Mouse (Mus musculus): ENCODE measurements at regions not wholly inside any gene's neighbourhood (a gene's known extent, or its start where the extent isn't known, plus 50 kb on each side); places are given as distances from the start of the nearest gene placed in this dataset.

- no peak for DNase-seq
Measured at GRCm38 (mm10) chr8:115475156-115475555, 232.4 kb downstream of the Maf start.

- DNase-seq = no peak
Measured at GRCm38 (mm10) chr8:115473974-115474373, 233.6 kb downstream of the Maf start.

GRCm38 (mm10) chr8:115466553-115466952 lies 241.0 kb downstream of the Maf start:
- DNase-seq = peak; percentile 8

DNA sequence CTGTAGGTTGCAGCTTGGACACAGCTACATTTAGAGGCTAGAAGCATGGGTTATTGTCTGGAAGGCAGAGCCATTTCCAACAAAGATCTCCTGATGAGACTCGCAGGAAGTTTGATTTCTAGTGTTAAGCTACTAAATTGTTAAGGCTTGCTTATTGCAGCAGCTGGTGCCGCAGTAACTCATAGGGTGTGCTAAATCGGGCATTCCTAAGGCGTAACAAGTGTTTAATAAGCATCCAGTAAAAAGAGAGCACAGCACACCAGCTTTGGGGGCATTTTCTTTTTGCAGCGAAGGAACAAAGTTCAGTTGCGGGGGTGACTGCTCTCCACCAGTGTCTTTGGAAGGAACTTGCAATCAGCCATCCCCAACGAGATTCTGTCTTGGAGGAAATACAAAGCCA lies 241.5 kb downstream of the Maf start:
- no peak for DNase-seq

GRCm38 (mm10) chr8:115462657-115463056 lies 244.9 kb downstream of the Maf start:
- no peak for DNase-seq

DNA sequence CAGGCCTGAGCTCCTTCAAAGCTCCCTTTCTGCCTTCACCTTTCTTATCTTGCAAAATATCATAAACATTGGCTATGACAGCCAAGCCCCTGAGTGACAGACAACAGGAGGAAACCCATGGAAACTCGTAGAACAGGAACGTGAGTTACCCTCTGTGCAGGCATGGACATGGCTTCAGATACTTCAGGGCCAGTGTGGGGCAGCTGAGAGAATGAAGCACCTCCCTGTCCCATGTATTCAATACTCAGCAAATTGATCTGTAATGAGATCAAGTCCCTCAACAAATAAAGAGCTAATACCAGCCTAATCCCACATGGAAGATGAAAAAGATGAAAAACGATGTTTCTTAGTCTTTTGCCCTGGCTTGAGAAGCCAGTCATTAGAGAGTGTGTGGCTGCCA lies 249.5 kb downstream of the Maf start:
- no peak for DNase-seq

DNA sequence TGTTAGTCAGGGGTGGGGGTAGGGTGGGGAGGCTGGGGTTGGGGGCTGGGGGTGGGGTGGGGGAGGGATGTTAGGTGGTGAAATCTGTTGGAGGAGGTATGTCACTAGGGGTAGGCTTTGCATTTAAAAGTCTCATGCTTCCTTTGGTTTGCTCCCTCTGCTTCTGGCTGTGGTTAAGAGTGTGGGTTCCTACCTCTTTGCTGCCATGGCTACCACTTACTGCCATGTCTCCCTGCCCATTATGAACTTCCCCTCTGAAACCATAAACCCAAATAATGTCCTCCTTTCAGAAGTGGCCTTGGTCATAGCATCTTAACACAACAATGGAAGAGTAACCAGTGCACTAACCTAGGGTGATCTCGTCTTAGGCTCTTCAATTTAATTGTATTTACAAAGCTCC lies 256.8 kb downstream of the Maf start:
- no peak for DNase-seq

GRCm38 (mm10) chr8:115448367-115448766 lies 259.2 kb downstream of the Maf start:
- DNase-seq = no peak

- no peak for DNase-seq
Measured at GRCm38 (mm10) chr8:115444519-115444918, 263.1 kb downstream of the Maf start.

GRCm38 (mm10) chr8:115441943-115442550 lies 265.5 kb downstream of the Maf start:
- DNase-seq = no peak

DNA sequence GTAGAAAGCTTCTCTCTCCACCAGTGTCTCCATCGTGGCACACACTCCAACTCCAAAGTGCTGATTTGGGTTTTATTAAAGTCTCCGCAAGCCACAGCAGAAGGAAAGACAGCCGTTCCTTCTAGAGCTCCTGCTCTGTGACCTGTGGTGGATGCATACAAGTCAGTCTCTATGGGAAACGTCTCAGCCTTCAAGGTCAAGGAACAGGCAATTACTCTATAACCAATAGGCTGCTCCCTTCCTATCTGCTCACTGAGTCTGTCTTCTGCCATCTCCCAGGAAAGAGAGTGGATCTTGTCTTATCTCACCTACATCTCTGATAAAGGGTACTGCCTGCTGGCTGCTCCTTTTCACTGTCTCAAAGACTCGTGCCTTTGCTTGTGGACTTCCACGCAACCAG lies 266.3 kb downstream of the Maf start:
- DNase-seq = no peak

GRCm38 (mm10) chr8:115440151-115440550 lies 267.4 kb downstream of the Maf start:
- DNase-seq = no peak

GRCm38 (mm10) chr8:115439512-115439911 lies 268.1 kb downstream of the Maf start:
- no peak for DNase-seq

GRCm38 (mm10) chr8:115437956-115438355 lies 269.6 kb downstream of the Maf start:
- DNase-seq = no peak

DNA sequence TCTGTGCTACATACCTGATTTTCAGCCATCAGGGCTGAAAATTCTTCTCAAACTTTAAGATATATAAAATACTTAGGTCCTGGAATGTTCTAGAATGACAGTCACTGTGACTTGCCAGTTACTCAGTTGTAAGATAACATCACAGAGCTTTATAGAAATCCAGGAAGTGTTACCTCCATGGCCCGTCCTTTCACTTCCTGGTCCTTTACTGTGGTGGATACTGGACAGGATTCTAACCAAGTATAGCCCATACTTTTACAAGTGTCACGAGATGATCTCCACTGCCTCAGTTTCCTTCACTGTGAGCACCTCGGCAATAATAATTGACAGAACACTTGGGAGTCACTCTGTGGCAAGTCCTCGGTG lies 271.3 kb downstream of the Maf start:
- no peak for DNase-seq

DNA sequence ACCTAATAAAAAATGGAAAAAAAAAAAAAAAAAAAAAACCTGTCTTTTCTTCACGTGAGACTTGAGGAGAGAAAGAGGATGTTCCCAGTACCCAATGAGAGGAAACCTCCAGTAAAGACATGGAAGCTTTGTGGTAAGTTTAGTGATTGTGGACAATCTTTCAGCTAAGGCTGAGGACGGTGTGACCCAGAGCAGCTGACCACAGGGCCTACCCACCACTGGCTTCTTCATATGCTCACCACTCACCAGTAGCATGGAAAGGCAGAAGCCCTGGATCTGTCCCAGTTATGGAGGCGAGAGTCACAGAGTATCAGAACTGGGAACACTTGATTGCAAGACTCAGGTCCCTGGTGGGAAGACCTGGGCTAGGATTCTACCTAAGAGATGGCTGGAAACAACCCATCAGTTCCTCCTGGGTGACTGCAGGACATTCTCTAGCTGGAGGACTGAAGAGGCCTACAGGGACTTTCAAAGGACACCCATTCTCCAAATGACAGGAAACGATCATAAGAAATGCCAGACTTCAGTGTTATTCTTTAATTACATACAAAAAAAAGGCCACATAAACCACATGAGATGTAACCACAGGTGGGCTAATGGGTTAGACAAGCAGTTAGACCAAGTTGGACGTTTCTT lies 271.8 kb downstream of the Maf start:
- no peak for DNase-seq

DNA sequence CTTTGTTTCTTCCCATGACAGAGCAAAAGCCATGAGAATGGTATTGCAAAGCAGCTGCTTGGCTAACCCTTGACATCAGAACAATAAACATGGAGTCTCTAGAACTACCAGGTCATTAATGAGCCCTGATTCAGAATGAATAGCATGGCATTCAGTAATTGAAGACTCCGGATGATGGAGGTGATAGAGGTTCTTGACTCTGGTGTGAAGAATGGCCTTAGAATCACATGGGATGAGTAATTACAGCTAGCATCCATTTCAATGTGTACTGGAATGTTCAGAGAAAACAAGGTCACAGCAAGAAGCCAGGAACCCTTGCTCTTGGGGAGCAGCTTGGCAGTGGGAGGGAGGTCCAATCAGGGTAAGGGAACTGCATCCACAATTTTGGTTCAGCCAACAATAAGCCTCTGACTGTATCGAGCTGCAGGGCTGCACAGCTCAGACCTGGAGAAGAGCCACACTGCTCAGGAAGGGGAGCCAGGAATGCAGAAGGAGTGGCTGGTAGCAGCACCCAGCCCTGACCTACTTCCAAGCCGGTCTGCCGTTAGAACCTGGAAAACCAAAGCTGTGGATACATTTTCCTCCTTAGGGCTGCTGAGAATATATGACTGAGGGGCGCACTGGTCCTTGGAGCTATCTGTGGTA lies 275.1 kb downstream of the Maf start:
- no peak for DNase-seq

DNA sequence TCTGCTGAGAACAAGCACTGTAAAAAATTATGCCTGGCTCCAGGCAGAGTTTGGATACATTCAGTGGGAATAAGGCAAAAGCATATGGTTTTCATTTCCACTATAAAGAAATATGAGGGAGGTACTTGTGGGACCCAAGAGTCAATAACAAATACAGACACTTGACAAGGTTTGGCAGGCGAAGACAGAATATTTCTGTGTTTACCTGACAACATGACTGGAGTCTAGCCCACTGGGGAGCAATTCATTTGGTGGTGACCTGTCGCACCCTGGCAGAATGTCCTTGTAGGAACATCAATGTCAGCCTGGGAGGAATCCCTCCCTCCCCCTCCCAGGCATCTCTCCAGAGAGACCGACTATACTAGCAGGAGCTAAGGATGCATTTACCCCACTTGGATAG lies 276.8 kb downstream of the Maf start:
- DNase-seq = no peak

- DNase-seq = peak; percentile 23
Measured at GRCm38 (mm10) chr8:115429291-115429883, 278.2 kb downstream of the Maf start.

DNA sequence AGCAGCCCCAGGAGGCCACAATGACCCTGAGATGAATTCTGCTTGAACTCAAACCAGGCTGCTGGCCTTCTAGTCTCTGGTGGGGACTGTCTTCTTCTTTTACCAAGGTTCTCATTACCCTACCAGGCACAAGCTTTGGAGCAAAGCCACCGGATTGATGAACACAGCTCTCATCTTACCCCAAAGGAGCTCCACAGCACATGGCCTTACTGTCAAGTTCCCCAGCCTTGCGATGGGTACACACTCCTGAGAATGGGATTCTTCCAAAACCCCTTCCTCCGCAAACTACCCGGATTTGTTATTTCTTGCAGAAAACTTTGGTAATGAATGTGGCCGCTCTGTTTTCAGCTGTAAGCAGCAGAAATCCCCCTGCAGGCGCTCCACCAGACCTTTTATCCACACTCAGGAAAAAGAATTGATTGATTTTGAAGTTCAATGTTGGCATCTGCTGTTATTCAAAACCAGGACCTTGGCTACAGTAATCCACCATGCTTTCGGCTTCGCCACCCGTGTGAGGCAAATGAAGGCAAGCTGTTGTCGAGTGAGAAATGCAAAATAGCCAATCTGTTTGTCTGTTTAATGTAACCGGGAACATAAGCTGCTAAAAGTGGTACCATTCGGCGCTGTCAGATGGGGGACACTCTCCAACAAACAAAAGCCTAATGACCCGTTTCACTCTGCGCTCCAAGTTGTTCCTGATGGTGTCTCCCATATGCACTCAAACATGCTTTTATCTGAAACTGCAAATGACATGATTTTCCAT lies 278.9 kb downstream of the Maf start:
- peak; percentile 74 for DNase-seq

GRCm38 (mm10) chr8:115428022-115428421 lies 279.6 kb downstream of the Maf start:
- no peak for DNase-seq

DNA sequence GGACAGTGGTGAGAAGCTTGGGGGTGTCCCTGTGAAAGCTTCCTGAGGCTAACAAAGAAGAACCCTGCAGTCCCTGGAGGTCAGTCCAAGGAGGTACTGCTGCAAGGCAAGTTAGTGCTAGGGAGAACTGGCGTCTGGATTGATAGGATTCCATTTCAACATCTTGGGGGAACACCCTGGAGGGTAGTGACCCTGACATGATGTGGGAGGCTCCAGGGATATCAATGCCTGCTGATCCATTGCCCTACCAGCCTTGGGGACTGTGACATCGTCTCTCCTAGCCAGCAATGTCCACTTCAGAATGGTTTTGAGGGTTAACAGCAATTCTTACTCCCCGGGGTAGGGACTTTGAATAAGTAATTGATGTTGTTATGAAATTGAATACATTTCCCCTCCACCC lies 280.1 kb downstream of the Maf start:
- no peak for DNase-seq

- no peak for DNase-seq
Measured at GRCm38 (mm10) chr8:115426543-115426942, 281.1 kb downstream of the Maf start.

Data from layer of hippocampus, adult 9-11 months (tissue).